Mouse (Mus musculus) spleen, embryonic (tissue): ENCODE data around the gene Asap2.

ENCODE experiments used
- CTCF ChIA-PET: fragments of 350-600 bp; sonication (Branson Sonifier 250); formaldehyde crosslinking; loops from one replicate; lab custom pipeline; 2022; lab: Charles Lee

The Asap2 gene

DNA sequence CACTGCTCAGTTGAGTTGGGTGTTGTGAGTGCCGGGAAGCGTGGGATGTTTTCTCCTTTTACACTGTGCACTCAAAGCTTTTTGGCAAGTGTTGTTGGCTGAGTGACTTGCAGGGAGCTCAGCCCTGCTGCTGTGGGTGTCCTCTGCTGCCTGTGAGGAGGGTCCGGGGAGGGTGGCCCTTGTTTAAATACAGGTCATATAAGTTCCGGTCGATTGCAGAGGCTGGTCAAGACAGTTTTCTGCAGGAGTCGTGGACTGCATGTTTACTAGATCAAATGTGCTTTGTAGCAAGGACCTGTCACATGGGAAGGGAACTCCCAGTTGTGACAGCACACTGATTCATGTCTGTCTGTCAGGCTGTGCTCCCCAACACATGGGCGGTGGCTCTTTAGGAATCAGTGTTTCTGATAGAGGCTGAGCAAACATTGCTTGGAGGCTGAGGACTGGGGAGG, 175.7 kb downstream of the Asap2 start:
- CTCF ChIA-PET: no interaction called here

DNA sequence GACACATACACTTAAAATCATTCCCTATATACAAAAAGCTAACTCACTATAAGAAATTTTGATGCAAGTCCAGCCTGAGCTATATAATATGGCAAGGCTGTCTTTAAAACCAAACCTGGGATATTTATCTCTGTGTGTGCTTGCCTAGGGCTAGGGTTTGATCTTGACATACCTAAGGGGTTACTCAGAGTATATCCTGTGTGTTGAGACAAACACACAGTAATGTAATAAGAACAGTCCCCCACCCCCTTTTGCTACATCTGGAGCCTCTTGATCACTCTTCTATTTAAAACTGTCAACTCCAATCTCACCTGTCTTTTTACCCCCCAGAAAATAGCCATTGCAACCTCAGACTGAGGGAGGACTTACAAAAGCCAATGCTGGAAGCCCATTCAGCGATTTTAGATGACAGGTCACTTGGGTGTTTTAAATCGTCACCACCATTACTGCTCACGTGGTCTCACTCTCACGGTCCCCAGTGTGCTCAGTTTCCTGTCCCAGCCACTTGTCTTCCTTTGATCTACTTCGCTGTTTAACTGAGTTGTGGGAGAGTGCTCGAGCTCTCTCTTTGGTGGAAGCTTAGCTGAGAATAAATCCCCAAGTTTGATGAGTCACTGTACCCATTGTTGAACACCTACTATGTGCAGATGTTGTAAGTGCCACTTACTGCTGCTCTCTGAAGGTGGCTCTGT, 176.8 kb downstream of the Asap2 start:
- CTCF ChIA-PET: no interaction called here

DNA sequence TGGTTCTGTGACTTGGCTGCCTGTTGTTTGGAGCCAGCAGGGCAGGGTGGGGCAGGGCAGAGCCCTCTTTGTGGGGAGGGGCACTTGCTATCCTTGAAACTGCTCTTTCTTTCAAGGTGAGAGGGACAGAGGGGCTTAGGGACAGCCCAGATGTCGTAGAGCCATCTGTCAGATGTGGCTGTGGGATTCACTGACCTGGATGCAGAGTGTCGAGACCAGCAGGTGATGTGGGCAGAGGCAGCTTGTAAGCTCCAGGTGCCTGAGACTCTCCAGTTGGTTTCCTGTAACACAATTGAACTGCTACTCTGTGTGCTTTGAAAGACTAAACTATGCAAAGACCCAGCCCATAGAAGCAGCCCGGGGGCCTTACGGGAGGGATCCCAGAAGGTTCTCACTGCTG, 177.5 kb downstream of the Asap2 start:
- CTCF ChIA-PET: no interaction called here

DNA sequence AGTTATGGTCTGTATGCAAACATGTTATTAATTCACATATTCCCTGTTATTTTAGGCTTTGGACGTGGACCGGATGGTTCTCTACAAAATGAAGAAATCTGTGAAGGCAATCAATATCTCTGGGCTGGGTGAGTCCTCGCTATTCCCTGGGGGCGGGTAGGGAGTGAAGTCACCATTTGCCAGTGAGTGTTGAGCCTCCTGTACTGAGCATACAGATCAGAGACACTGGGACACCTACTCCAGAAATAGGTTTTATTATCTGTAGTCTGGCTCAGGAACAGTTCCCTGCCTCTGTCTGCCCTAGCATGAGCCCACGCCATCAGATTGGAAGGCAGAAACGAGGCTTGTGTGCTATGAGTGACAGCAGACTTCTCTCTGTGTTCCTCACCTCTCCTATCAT, 177.9 kb downstream of the Asap2 start:
- CTCF ChIA-PET: no interaction called here

DNA sequence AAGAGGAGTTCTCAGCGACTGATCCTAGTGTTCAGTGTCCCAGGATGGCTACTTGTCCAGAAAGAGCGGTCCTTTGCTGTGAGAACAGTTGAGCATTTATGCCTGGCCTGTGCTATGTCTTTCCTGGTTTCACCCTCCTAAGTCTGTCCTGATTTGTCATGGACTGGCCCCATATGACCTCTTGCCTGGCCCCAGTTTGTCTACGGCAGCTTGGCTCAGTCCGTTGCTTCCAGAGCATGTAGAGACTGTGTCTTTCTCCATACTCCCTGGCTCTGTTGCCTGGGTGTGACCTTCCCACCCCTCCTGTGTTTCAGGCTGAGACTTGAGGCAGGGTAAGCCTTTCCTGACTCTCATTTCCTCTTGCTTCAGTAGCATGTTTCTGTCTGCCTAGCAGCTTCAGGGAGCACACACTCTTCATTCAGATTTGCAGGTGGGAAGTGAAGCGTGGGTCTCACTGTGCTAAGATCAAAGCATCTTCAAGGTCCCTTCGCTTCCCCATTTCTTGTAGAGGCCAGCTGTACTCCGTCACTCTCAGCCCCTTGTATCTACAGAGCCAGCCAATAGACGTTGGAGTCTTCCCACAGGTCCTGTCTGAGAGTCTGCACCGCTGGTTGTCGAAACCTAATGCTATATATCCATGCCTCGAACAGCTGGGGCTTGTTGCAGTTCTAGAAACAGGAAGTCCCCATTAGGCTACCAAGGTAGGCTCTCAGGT, 181.7 kb downstream of the Asap2 start:
- CTCF ChIA-PET: no interaction called here

DNA sequence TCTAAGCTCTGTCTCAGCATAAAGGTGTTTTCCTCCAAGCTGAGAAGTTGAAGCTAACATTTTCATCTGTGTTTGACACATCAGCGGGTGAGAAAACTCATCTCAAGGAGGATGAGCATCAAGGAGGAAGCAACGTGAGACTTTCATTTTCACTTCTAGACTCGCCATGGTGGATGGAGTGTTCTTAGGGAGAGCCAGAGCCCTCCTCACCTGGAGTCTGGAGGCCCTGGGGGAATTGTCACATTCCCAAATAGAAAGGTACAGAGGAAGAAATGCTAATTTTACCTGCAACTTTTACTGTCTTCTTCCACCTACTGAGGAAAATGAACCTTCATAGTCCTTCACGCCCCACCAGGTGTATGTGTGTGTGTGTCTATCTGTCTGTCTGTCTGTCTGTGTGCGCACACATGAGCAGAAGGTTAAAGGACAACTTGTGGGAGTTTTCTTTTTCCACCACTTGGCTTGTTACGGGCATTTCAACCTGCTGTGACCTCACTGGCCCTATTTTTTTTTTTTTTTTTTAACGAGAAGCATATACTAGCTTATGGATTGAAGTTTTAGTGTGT, 183.7 kb downstream of the Asap2 start:
- CTCF ChIA-PET: interaction anchor here (0.6 to 0.7 kb wide), 2 partner anchors 23 to 329 kb away, joined by 4 to 5 read pairs; no protein-coding TSS in a partner anchor

DNA sequence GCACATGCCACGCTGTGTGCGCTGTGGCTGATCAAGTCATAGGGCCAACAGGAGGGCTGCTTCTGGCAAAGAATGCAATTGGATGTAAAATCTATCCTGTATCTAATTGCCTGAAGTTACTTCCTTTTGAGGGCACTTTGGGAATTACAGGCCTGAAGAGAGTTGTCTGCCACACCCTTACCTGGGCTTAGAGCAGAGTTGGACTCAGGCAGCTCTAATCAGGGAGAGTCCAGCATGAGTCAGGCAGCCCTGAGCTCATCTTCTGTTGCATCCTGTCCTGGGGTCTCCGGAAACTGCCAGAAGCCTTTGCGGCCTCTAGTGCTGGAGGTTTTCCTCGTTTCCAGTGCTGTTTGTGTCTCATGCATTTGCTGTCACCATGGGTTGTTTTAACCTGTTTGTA, 186.1 kb downstream of the Asap2 start:
- CTCF ChIA-PET: interaction anchor here (0.6 kb wide), 1 partner anchor 71 kb away, joined by 4 read pairs; no protein-coding TSS in a partner anchor

DNA sequence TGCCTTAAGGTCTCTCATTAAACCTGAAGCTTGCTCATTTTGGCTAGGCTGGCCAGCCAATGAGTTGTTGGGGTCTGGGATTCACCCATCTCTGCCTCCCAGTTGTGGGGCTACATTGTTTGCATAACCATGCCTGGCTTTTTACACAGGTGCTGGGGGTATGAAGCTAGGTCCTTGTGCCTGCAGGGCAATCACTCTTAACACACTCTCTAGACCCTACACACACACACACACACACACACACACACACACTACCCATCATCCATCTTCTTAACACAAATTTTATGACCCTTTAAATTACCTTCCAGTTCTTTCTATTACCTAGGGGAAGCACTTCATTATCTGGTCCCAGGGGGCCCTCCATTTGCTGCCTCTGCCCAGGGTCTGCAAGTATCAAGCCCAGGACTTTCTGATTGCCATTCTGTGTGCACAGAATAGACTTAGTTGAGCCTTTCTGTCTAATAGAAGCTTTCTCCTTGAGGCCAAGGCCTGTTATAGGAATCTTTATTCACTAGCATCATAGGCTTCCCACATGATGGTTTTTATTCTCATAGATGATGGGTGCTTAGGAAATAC, 187.0 kb downstream of the Asap2 start:
- CTCF ChIA-PET: interaction anchor here (0.6 kb wide), 1 partner anchor 71 kb away, joined by 4 read pairs; no protein-coding TSS in a partner anchor

DNA sequence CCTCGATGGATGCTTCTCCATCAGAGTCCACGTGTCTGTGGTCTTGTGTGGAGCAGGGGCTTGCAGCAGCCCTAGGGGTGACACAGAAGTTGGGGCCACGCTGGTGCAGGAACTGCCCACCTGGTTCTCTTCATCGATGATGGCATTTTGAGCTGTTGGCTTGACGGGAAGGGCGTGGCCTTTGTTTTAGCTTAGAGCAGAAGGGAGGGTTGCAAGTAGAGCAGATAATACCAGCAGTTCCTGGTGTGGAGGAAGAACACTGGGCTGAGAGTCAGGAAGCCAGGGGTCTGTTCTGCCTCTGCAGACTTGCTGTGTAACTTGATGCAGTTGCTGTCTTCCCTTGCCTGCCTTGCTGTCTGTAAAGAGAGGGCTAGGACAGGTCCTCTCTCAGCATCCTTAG, 189.8 kb downstream of the Asap2 start:
- CTCF ChIA-PET: no interaction called here

DNA sequence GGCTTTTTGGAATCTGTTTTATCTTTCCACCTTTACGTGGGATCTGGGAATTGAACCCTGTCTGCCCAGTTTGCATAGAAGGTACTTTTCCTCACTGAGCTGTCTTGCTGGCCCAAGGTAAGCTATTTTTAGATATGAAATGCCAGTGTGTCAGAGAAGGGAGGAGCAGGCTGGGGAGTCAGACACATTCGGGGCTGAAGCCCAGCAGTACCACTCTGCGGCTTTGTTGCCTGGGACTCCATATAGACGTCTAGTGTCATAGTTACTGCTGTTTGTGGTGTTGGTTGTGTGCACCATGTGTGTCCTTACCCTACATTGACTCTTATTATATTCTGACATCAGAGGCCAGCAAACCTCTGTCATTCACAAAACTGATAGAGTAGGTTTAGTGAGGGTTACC, 192.5 kb downstream of the Asap2 start:
- CTCF ChIA-PET: no interaction called here

DNA sequence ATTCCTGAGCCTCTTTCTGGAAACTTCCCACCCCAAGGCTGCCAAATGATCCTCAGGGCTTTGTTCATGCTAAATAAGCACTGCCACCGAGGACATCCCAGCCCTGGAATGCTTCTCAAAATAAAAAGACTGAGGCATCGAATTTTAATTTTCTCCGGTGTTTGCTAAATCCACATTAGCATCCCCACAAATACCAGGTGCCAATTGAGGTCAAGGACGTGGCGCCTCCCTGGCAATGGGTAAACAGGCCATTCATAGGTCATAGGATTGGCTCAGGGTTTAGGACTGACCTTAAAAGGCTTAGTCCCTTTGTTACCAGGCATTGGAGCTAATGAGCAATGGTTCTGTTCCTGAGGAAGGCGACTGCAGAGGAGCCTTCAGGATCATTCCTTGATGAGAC, 193.1 kb downstream of the Asap2 start:
- CTCF ChIA-PET: no interaction called here

DNA sequence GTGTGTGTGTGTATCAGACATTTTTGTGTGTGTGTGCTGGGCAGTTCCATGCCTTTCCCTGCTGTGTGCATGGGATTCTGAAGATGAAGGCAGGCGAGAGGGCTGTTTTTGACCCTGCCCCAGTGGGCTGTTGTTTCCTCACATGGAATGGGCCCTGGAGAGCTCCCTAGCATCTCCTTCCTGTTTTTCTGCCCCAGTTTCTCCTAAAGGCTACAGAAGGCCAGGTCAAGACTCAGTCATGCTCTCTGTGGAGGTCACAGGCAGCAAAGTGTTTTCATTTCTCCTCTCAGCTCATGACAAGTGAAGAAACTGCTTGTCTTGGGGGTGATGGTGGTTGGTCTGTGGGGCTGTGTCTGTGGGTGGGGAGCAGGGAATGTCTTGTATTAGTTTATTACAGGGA, 195.9 kb downstream of the Asap2 start:
- CTCF ChIA-PET: no interaction called here

DNA sequence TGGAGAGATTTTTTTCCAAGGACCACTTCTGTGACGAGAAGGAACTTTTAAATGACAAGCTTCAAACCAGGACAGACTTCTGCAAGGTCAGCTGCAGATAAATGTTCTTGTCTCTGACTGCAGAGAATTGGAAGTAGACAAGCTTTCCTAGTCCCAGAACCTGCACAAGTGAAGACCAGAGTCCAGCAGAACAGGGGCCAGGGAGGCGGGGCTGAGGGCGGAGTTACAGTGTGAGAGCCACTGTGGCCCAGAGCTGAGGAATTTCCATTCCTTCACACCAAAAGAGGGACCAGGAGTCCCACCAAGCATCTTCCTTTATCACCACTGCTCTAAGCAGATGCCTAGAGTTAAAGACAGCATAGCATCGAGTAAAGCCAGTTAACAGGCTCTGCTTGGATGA, 198.6 kb downstream of the Asap2 start:
- CTCF ChIA-PET: no interaction called here

DNA sequence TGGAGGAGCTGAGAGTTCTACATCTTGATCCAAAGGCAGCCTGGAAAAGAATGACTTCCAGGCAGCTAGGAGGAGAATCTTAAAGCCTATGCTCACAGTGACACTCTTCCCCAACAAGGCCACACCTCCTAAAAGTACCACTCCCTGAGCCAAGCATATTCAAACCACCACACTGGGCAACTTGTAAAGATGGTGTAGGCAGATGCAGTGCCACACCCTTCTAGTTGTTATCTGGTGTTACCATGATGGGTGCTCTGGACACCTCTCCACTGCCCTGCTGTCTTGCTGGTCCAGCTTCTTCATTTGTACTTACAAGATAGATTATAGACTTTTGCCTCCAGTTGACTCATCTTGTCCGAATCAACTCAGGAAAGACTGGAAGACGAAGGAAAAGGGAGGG, 201.3 kb downstream of the Asap2 start:
- CTCF ChIA-PET: no interaction called here

DNA sequence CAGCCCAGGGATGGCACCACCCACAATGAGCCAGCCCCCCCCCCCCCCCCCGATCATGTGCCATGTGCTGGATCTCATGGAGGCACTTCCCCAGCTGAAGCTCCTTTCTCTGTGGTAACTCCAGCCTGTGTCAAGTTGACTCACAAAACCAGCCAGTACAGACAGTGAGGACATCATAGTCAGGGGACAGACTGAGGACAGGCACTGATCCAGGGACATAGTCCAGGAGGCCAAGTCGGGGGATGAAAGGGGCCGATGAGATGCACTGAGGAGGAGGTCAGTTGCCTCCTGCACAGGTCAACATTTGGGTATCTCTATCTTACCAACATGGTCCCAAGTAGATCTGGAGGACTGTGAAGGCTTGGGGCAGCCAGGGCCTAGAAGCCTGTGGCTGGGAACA, 205.2 kb downstream of the Asap2 start:
- CTCF ChIA-PET: no interaction called here

DNA sequence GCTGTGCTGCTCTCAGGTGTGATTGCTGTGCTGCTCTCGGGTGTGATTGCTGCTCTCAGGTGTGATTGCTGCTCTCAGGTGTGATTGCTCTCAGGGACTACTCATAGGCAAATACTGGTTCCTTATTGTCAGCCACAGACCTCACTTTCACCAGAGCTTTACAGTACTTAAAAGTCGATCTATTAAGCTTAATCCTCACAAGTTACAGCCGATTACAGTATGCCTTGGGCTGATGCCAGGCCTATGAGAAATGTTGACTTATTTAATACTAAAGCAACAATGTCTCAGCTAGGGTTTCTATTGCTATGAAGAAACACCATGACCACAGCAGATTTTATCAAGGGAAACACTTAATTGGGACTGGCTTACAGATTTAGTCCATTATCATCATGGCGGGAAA, 206.2 kb downstream of the Asap2 start:
- CTCF ChIA-PET: no interaction called here

DNA sequence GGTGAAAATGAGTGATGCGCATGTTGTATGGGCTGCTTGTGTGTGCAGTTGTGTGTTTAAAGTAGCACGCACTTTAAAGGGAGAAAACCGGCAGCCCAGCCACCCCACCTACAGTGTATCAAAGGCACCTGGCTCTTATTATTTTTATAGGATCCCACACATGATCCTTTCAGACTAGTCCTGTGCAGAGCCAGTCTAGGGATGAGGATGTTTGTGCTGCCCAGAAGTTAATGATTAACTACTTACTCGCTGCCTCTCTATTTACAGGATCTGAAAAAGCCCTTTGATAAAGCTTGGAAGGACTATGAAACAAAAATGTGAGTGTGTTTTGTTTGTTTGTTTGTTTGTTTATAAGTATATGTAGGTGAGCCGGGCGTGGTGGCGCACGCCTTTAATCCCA, 210.4 kb downstream of the Asap2 start:
- CTCF ChIA-PET: no interaction called here

DNA sequence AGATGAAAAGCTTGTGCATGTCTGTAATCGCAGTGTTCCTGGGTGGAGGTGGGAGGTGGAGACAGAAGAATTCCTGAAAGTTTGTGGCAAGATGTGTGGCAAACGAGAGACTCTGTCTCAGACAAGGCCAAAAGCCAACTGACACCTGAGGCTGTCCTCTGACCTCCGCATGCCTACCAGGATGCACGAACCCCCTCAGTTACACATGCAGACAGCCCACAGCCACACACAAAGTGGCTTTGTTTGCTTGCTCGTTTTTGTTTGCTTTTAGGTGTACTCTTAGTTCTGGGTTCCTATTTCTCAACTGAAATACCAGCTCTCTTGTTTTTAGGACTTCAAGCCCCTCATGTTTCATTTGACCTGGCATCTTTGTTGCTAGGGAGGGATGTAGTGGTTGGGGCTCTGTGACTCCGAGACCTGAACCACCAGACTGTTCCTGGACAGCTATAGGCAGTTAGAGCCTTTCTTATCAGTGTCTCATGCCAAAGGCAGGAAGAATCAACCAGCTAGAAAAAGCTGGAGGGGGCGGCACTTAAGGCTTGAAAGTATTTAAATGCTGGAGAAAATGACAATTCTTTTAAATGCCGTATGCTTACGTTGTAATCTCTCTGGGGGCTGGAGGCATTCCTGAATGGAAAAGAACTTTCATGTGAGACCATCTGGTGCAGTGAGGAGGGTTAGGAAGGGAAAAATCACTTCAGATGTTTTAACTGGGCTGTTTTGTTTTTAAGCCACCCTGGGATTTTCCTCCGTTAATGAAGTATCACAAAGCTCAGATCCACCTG, 211.4 kb downstream of the Asap2 start:
- CTCF ChIA-PET: no interaction called here

DNA sequence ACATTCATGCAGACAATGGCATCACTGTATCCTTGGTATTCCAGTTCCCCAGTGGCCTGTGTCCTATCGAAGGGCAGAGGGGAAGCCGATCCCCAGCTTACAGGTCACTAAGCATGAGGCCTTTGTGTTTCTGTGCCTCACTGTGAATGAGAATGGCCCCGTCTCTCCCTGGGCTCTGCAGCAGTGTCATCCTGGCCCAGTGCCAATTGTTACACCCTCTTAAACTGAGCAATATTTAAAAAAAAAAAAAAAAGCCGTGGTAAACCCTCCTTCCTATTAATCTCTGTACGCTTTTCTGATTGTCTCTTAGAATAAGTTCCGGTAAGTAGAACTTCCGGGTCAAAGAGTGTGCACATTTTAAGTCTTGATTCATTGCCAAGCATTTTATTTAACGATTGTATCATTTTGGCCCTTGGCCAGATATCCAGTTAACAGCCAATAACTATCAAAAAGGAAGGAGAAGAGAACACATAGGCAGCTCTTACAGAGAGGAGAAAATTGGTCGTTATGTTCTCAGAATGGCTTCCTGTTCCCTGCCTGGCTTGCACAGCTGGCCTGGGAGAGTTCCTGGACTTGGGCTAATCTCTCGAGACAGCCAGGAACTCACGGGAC, 214.5 kb downstream of the Asap2 start:
- CTCF ChIA-PET: no interaction called here

DNA sequence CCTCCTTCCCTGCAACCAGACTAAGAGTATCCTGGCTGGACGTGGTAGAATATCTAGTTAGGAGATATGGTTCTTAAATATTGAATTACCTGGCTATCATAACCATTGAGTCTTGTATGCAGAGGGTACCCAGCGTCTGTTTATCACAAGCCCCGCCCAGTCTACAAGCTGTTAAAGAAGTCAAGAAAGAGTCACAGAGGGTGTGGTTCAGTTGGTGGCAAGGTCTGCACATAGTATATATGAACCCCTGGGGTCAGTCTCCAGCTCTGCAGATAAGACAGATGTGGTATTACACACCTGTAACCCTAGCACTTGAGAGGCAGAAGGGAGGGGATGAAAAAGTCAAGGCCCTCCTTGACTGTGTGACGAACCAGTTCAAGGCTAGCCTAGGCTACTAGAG, 215.5 kb downstream of the Asap2 start:
- CTCF ChIA-PET: interaction anchor here (0.6 kb wide), 1 partner anchor 93 kb away, joined by 4 read pairs; no protein-coding TSS in a partner anchor

DNA sequence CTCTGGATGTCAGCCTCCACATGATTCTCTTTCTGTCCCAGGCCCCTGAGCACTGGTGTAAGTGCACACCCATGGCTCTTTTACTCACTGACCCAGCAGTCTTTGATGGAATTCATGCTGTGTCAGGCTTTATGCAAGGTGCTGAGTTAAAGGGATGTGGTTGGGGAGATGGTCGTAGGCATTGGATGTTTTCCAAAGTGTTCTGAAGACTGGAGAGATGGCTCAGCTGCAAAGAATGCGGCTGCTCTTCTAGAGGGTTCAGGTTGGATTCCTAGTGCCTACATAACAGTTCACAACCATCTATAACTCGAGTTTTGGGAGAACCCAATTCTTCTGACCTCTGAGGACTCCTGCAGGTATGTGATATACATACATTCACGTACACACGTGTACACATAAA, 217.2 kb downstream of the Asap2 start:
- CTCF ChIA-PET: no interaction called here
